Mouse (Mus musculus): ENCODE data around the gene Kdm5a.

DNA sequence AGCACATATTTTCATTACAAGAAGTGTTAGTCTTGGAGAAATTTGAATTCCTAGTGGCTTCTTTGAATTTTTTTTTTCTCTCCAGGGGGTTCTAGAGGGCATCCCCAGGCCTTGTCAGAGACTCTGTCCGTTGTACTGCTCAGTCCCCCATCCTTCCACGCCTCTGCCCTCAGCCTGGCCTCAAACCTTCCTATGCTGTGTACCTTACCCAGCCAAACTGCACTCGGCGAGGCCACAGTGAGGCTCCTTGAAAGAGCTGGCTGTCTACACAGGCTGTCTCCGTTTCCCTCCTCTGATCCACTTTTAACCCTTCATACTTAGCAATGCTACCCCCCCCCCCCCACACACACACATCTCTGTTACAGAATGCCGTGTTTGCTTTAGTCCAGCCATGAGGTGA, 98.3 kb downstream of the Kdm5a start:
- TF ChIP-seq CTCF (IDR thresholded peaks at IDR 0.05; ENCODE audit: low read depth, low read length) (no peak), POLR2A (IDR thresholded peaks at IDR 0.05; ENCODE audit: insufficient read depth, low read length) (no peak), EP300 (IDR thresholded peaks at IDR 0.05; ENCODE audit: insufficient read depth, low read depth, low read length) (no peak)
